ENCODE assay signal across 23 mouse cellular contexts in the genomic region with DNA sequence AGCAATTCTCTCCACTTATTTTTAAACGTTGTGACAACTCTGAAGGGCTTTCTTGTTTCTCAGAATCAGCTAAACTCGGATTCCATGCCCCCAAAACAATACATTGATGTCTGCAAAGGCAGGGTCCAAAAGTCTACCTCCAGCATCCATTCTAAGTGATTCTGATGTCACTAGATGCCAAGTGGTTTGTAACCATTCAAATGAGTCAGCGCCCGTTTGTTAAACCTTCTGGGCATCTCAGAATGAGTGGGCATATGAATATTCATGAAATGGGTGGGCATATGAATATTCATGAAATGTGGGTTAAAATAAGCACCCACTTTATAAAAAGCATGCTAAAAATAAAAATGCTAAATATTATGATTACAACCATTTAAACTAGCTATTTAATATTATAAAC.
DNase-seq lines count a peak whose midpoint lies in the region; ATAC-seq and TF ChIP-seq lines count a peak whose summit lies in the region.
"Had no signal": no experiment of that assay in that cellular context is flagged by ENCODE, and none has a peak within 500 bp of the region (broad histone marks: within the 10 kb centered on the region; RNA-seq: fewer than 3 reads in every experiment).

No protein-coding gene starts in this region.

- no peak overlapping the region for H3K4me3 ChIP-seq in hindbrain, embryonic 12.5 days
- no peak overlapping the region for H3K4me3 ChIP-seq in hindbrain, embryonic 10.5 days
- no peak overlapping the region for H3K4me3 ChIP-seq in neural tube, embryonic 12.5 days
- H3K4me3 ChIP-seq in forebrain, embryonic 14.5 days (ENCODE audit: low read depth, low read length) = no peak overlapping the region
- H3K4me3 ChIP-seq in midbrain, postnatal 0 days (ENCODE audit: low read depth, low read length) = no peak overlapping the region
- H3K4me3 ChIP-seq: embryonic facial prominence, embryonic 12.5 days; heart, embryonic 13.5 days; hindbrain, embryonic 13.5 days; myocyte had no signal

- H3K4me2 ChIP-seq in hindbrain, embryonic 12.5 days (replicated peaks) = no peak overlapping the region
- no peak overlapping the region for H3K4me2 ChIP-seq in neural tube, embryonic 12.5 days (replicated peaks)
- no peak overlapping the region for H3K4me2 ChIP-seq in forebrain, embryonic 14.5 days (ENCODE audit: low read length)
- H3K4me2 ChIP-seq in midbrain, postnatal 0 days (ENCODE audit: low read depth, low read length, poor library complexity, severe bottlenecking) = no peak overlapping the region
- H3K4me2 ChIP-seq: embryonic facial prominence, embryonic 12.5 days; heart, embryonic 13.5 days; hindbrain, embryonic 13.5 days had no signal

- no peak overlapping the region for H3K9ac ChIP-seq in hindbrain, embryonic 12.5 days
- H3K9ac ChIP-seq in neural tube, embryonic 12.5 days = no peak overlapping the region
- no peak overlapping the region for H3K9ac ChIP-seq in forebrain, embryonic 14.5 days (ENCODE audit: low read length)
- no peak overlapping the region for H3K9ac ChIP-seq in midbrain, postnatal 0 days (replicated peaks; ENCODE audit: low read length, poor library complexity, severe bottlenecking)
- H3K9ac ChIP-seq: embryonic facial prominence, embryonic 12.5 days; heart, embryonic 13.5 days; hindbrain, embryonic 13.5 days had no signal

- no peaks in the 10 kb centered on the region for H3K27me3 ChIP-seq in hindbrain, embryonic 12.5 days
- H3K27me3 ChIP-seq in hindbrain, embryonic 10.5 days (ENCODE audit: insufficient read depth, poor library complexity, severe bottlenecking) = no peaks in the 10 kb centered on the region
- no peaks in the 10 kb centered on the region for H3K27me3 ChIP-seq in neural tube, embryonic 12.5 days (replicated peaks)
- H3K27me3 ChIP-seq in forebrain, embryonic 14.5 days (replicated peaks; ENCODE audit: control insufficient read depth, insufficient read depth, low read length) = no peaks in the 10 kb centered on the region
- no peaks in the 10 kb centered on the region for H3K27me3 ChIP-seq in midbrain, postnatal 0 days (ENCODE audit: insufficient read depth, low read length)
- H3K27me3 ChIP-seq: embryonic facial prominence, embryonic 12.5 days; heart, embryonic 13.5 days; hindbrain, embryonic 13.5 days had no signal

- no peak overlapping the region for H3K27ac ChIP-seq in hindbrain, embryonic 12.5 days
- H3K27ac ChIP-seq in hindbrain, embryonic 10.5 days = no peak overlapping the region
- H3K27ac ChIP-seq in neural tube, embryonic 12.5 days = no peak overlapping the region
- H3K27ac ChIP-seq in forebrain, embryonic 14.5 days (ENCODE audit: low read depth, low read length) = no peak overlapping the region
- H3K27ac ChIP-seq in midbrain, postnatal 0 days (ENCODE audit: low read depth, low read length) = no peak overlapping the region
- H3K27ac ChIP-seq: embryonic facial prominence, embryonic 12.5 days; hindbrain, embryonic 13.5 days; macrophage had no signal

- TF ChIP-seq CTCF in midbrain, postnatal 0 days (IDR thresholded peaks at IDR 0.05) = no peak

- H3K36me3 ChIP-seq in hindbrain, embryonic 12.5 days = peaks cover 4% of the 10 kb centered on the region; the same call in 1 of the 2 replicates
- H3K36me3 ChIP-seq in hindbrain, embryonic 10.5 days = peaks cover 10% of the 10 kb centered on the region
- H3K36me3 ChIP-seq in neural tube, embryonic 12.5 days = peaks cover 5% of the 10 kb centered on the region; the same call in 1 of the 2 replicates
- H3K36me3 ChIP-seq in forebrain, embryonic 14.5 days (ENCODE audit: control insufficient read depth, insufficient read depth, low read length) = peaks cover 5% of the 10 kb centered on the region; the same call in 1 of the 2 replicates
- H3K36me3 ChIP-seq in midbrain, postnatal 0 days (ENCODE audit: insufficient read depth, low read length) = 0 out of 2 replicates have a peak, but pooled peaks cover 4% of the 10 kb centered on the region
- H3K36me3 ChIP-seq: G1E had no signal

- H3K9me3 ChIP-seq in hindbrain, embryonic 12.5 days (replicated peaks) = no peaks in the 10 kb centered on the region
- no peaks in the 10 kb centered on the region for H3K9me3 ChIP-seq in hindbrain, embryonic 10.5 days
- H3K9me3 ChIP-seq in neural tube, embryonic 12.5 days = no peaks in the 10 kb centered on the region
- no peaks in the 10 kb centered on the region for H3K9me3 ChIP-seq in forebrain, embryonic 14.5 days (replicated peaks; ENCODE audit: control insufficient read depth, low read length)
- no peaks in the 10 kb centered on the region for H3K9me3 ChIP-seq in midbrain, postnatal 0 days (ENCODE audit: low read length)
- H3K9me3 ChIP-seq: embryonic facial prominence, embryonic 12.5 days; G1E; heart, embryonic 13.5 days; hindbrain, embryonic 13.5 days had no signal

- ATAC-seq in hindbrain, embryonic 12.5 days (ENCODE audit: low FRiP score) = peak; percentile 47; the same call in 1 of the 2 replicates
- peak; percentile 65; the same call in 1 of the 2 replicates for ATAC-seq in neural tube, embryonic 12.5 days (ENCODE audit: low FRiP score, low read depth)
- ATAC-seq in forebrain, embryonic 14.5 days = peak; percentile 86
- no peak for ATAC-seq in midbrain, postnatal 0 days (ENCODE audit: low FRiP score)
- ATAC-seq: lung, postnatal 0 days had no signal

- H3K4me1 ChIP-seq in hindbrain, embryonic 12.5 days = peaks cover 49% of the 10 kb centered on the region
- peaks cover 54% of the 10 kb centered on the region for H3K4me1 ChIP-seq in hindbrain, embryonic 10.5 days (replicated peaks)
- H3K4me1 ChIP-seq in neural tube, embryonic 12.5 days = peaks cover 46% of the 10 kb centered on the region
- peaks cover 27% of the 10 kb centered on the region; the same call in 1 of the 2 replicates for H3K4me1 ChIP-seq in forebrain, embryonic 14.5 days (ENCODE audit: control insufficient read depth, insufficient read depth, low read length)
- peaks cover 19% of the 10 kb centered on the region for H3K4me1 ChIP-seq in midbrain, postnatal 0 days (ENCODE audit: insufficient read depth, low read length)

- no peak for DNase-seq in hindbrain, embryonic 10.5 days (ENCODE audit: low spot score)
- no peak for DNase-seq in neural tube, embryonic 10.5 days (ENCODE audit: extremely low spot score, low spot score)
- peak; percentile 88 for DNase-seq in forebrain, embryonic 14.5 days (ENCODE audit: low spot score)
- DNase-seq in midbrain, postnatal 0 days (ENCODE audit: low spot score) = peak; percentile 28
- DNase-seq in adrenal gland, postnatal 14 days = no peak
- no peak for DNase-seq in Muller cell, postnatal 12 days (ENCODE audit: inconsistent ontology term)
- DNase-seq: adrenal gland, adult 8-10 months; cerebellum, adult 9-11 months; gastrocnemius, postnatal 10 days; heart, postnatal 14 days; kidney, postnatal 10 days; layer of hippocampus, postnatal 36 days; right cerebral cortex, postnatal 14 days; spleen, adult 18-20 months had no signal

- 41% methylated on average over 4 of the region's 4 CpGs for WGBS in hindbrain, embryonic 12.5 days
- 76% methylated on average over 4 of the region's 4 CpGs for WGBS in hindbrain, embryonic 10.5 days
- WGBS in neural tube, embryonic 12.5 days = 52% methylated on average over 4 of the region's 4 CpGs
- WGBS in forebrain, embryonic 14.5 days = 19% methylated on average over 4 of the region's 4 CpGs
- 35% methylated on average over 4 of the region's 4 CpGs for WGBS in midbrain, postnatal 0 days

Comparison
In these comparisons a context has a peak if more than half of its experiments do, and no peak if none do; other contexts are left out.
1. DNase-seq: peak in forebrain, embryonic 14.5 days (single experiment) and midbrain, postnatal 0 days (single experiment); none in hindbrain, embryonic 10.5 days (single experiment), neural tube, embryonic 10.5 days (single experiment), adrenal gland, postnatal 14 days (single experiment) and Muller cell, postnatal 12 days (single experiment).